Mouse (Mus musculus) cerebellum, postnatal 36 days (tissue): ENCODE measurements around the gene Ltn1.
A peak's percentile ranks its signal among the peaks of the same experiment; 100 is the strongest.

ENCODE experiments used
- DNase-seq, 2 experiments: peaks; one replicate each; pipeline ENCODE4 v3.0.0; 2021 to 2022; ENCODE audit warnings: mixed read lengths in 2 of 2

Gene Ltn1

DNA sequence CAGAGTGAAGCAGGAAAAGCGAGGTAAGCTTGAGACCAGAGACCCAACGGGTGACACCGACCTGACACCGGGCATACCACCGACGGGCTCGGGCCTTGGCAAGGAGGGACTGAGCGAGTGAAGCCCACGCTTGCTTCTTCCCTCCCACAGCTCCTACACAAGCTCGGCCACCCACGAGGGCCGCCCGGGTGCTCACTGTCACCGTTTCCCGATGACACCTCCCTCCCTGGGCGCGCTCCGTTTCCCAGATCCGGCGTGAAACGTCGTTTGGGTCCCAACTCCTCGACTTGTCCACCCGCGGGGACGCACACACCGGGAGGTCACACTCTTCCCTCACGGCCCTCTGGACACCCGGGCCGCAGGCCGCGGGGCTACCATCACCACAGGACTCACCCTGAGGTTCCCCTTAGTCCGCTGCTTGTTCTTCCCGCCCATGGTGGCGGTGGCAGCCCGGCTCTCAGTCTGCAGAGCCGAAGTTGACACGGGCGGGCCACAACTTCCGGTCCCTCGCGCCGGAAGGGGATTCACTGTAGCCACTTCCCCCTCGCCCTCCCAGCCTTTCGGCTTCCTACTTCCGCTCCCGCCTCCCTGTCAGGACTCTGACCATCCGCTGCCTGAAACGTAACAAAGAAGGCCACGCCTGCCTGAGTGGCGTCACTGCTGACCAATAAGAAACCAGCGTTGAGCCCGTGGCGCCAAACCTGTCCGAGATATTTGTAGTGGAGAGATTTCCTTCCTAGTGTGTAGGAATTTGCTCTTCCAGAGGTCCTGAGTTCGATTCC, at the start of gene Ltn1:
TSS of gene Ltn1 (minus strand) at position 580 of the 782 bp plus-strand sequence.
- peak; percentile 98 to 99 for DNase-seq

DNA sequence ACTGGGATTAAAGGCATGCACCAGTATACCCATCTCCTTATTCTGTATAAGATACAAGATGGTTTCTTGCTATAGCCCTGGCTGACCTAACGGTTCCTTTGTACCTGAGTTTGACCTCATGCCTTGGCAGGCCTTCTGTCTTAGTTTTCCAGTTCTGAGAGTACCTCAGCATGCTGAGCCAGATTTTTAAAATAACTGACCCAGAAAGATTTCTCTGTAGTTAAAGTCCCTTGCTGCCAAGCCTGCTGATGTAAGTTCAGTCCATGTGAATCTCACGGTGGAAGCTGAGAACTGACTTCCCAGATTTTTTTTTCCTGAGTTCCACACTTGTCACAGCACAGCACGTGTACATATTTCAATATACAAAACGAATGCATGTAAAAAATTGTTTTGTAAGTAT, 38.2 kb upstream of the Ltn1 start:
- DNase-seq, result no peak

DNA sequence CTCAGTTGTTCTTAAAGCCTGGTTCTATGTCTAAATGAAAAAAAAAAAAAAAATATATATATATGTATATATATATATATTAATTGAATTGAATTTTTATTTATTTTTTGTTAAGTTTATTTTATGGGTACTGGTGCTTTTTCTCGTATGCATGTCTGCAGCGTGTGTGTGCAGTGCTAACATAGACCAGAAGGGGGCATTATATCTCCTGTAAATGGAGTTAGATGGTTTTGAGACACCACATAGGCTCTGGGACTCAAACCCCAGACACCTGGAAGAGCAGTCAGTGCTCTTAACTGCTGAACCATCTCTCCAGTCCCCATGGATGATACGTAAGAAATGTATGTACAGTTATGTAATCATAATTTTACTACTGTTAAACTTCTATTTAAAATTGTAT, 26.3 kb upstream of the Ltn1 start:
- no peak for DNase-seq

DNA sequence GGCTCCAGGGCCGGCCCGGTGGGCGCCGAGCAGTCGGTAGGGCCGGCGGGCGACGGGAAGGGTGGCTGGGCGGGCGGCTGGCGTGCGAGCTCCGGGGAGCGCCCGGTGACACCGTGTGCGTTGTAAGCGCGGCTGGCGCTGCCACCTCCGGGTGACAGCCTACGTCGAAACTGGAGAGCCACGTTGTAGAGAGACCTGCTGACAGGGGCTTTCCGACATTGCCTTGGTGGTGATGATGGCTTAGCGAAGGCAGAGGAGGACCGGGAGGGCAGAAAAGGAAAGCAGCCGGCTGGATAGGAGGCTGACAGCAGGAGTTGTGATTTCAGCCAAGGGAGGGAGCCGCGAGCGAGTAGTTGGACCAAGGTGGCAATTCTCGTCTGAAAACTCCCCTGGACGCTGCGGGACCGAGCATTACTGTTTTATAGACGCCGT, 22.8 kb upstream of the Ltn1 start:
- no peak for DNase-seq

DNA sequence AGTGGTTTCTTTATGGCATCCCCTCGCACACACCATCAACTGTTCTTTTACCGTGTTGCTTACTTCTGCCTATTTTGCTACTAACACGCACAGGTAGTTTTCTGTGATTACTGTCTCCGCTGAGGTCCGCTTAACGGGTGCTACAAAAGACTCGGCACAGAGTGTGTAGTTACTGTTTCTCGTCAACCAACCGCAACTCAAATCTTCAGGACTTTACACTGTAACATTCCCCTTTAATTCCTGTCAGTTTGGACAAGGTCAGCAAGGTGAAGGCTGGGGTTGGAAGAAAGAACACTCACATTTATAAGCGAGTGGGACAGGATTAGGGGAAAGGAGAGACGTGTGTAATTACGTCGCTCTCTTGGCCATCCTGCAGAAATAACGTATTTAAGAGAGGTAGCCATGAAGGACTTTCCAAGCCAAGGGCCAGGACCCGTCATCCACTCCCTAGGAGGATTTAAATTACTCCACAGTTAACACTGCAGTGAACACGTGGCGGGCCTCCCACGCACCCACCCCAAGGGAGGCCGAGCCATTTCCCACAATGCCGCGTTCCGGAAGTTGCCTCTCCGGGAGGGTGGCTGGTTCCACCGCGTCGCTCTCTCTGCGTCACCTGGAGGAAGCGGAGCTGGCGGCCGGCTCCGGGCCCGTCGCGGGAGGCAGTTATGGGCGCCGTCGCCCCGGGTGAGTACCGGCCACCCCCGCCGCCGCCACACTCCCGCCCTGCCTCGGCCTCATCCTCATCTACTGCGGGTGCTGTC, 22.2 kb upstream of the Ltn1 start, which contains the start of gene Usp16:
TSS of gene Usp16 (plus strand) at position 285 of the 761 bp plus-strand sequence.
- peak; percentile 93 to 95 for DNase-seq

- no peak for DNase-seq
Measured at GRCm38 (mm10) chr16:87453226-87453625, 20.8 kb upstream of the Ltn1 start.

- no peak for DNase-seq
Measured at GRCm38 (mm10) chr16:87445528-87445927, 13.1 kb upstream of the Ltn1 start.

DNA sequence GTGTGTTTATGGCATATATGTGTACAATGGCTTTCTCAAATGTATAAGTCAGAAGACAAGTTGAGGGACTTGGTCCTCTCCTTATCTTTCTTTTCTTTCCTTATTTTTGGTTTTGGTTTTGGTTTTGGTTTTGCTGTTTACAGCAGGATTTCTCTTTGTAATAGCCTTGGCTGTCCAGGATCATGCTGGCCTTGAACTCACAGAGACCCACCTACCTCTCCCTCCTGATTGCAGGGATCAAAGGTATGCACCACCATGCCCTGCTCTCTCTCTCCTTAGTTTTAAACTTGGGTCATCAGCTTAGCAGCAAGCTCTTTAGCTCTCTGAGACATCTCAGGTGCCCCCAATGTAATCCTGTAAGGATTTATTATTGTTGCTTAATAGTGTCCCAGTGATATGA, 12.7 kb upstream of the Ltn1 start:
- DNase-seq, result no peak

DNA sequence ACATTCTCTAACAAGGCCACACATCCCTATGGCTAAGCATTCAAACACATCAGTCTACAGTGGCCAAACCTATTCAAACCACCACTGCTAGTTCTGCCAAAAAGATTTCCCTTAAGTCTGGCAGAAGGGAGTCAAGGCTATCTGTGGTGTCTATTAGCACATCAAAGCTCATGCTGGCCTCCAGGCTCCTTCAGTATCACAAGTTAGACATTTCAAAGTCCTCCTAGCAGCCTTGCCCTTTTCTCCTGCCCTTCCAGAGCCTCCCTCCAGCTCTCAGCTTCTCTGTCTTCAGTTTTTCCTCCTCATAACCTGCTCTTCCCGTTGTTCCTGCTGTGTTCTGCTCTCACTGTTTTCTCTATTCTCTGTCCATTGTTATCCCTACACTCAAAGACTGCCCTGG, 11.7 kb upstream of the Ltn1 start:
- DNase-seq, result no peak

DNA sequence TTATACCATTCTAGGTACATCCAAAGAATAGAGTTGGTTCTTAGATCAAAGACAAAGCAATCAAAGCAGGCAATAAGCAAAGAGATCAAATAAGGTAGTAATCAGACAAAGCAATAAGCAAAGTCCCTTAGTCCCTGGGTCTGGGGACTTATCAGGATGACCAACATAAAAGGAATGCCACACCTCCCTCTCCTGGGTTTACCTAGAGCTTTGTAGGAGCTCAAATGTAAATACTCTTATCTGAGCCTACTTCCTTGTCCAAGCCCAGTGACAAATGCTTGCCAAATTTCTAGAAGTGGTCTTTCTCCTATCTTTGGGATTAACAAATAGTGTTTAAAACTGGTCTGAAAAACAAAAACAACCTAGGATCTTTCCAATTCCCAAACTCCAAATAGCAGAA, 10.8 kb upstream of the Ltn1 start:
- no peak for DNase-seq

GRCm38 (mm10) chr16:87442291-87442690, 9.9 kb upstream of the Ltn1 start:
- no peak for DNase-seq

DNA sequence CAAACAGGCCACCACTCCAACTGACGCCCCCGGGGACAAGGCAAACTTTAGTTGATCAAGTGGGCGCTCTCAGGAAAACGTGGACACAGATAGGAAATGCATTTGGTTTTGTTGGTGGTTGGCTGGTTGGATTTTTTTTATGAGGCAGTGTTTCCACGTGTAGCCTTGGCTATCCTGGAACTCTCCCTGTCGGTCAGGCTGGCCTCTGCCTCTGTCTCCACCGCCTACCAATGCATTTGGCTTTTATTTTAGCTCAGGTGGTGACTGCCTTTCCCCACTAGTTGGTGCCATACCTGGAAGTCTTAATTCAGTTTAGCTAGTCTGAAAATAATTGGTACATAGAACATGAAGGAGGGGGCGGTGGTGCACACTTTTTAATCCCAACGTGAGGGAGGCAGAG, 8.7 kb upstream of the Ltn1 start:
- no peak for DNase-seq

GRCm38 (mm10) chr16:87440184-87440686, 7.8 kb upstream of the Ltn1 start, which contains the start of gene Rwdd2b:
Rwdd2b (minus strand) TSS chr16:87440573.
- DNase-seq, result peak; percentile 91 to 93

DNA sequence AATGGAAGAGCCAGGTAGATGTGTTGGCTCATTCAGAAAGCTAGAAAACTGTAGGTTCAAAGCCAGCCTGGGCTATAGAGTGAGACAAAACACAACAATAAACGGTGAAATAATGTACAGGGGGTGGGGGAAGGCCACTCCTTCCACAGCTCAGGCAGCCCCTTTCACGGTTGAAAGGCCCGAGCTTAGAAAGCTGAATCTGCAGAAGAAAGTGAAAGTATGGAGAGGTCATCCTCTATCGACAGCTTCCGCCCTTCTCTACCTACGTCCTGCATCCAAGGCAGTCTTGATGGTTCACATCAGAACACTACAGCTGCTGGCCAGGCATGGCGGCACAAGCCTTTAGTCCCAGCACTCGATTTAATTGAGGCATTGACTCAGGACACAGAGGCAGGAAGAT, 6.3 kb upstream of the Ltn1 start:
- DNase-seq, result no peak

DNA sequence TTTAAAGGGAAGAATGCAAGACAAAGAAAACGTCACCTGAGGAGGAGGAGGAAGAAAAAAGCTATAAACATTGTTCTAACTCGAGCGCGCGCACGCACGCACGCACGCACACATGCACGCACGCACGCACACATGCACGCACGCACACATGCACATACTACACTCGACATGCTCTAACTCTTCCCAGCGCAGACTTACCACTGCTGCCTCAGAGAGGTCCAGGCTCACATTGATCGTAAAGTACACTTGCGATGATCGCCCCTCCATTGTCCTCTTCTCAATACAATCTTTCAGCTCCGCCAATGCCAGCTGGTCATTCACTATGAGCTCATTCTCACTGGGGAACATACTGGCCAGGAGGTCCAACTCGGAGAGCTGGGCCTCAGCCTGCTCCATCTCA, 4.7 kb upstream of the Ltn1 start:
- no peak for DNase-seq

- no peak for DNase-seq
Measured at GRCm38 (mm10) chr16:87435411-87436205, 3.2 kb upstream of the Ltn1 start.

GRCm38 (mm10) chr16:87434946-87435345, 2.5 kb upstream of the Ltn1 start:
- no peak for DNase-seq

GRCm38 (mm10) chr16:87434266-87434665, 1.9 kb upstream of the Ltn1 start:
- DNase-seq, result no peak

DNA sequence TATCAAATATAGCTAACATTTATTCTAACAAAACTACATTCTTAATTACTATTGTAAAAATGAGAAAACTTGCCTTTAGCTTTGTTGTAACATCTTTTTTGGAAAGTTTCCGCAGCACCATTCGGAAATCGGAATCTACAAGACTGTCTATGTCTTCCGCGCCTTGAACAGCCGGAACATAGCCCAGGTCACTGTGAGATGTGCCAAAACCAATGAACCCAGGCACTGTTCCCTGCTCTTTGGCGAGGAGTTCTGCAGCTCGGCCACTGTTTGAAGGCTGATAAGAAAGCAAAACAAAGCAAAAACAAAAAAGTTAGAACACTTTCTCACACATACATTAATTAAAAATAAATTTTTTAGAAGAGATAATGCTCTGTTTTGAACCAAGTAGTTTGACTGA, 4.9 kb downstream of the Ltn1 start:
- DNase-seq, result no peak

DNA sequence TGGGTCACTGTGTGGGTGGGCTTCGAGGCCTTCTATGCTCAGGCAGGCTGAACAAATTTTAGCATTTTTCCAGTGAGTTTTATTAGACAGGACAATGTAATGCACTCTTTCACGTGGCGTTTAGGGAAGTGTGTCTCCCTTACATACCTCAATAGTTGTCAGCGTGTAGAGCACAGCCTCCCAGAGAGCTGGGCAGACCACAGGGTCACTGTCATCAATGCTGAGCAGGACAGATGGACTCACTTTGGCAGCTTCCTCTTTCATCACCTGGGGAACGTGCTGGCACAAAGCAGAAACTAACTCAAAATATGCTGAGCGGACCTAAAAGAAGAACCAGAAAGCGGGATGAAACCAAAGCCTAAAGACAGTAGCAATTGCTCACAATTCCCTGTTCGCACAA, 11.8 kb downstream of the Ltn1 start:
- no peak for DNase-seq

- DNase-seq, result no peak
Measured at GRCm38 (mm10) chr16:87405001-87405400, 27.4 kb downstream of the Ltn1 start.

- peak; percentile 48 to 74 for DNase-seq
Measured at GRCm38 (mm10) chr16:87393813-87394548, 38.4 kb downstream of the Ltn1 start.
